Mouse (Mus musculus) megakaryocyte, adult 5-6 weeks (primary cell): Measurements from ENCODE around the gene Ptpn7. TPM values are rescaled to one million over a fixed set of nuclear protein-coding genes. Genes with fewer than 3 reads are reported as not detected.
"Not testable (repeated sequence)": the region's sequence is repeated elsewhere in the genome, so short reads cannot be mapped to it uniquely, and the experiment has no call there.

ENCODE experiments used
- ATAC-seq: 2 replicates; pipeline ENCODE4 v1.8.0; 2016; ENCODE audit warnings: mild to moderate bottlenecking, inconsistent platforms; ENCODE audit not compliant: poor library complexity, severe bottlenecking
- total RNA-seq, 2 experiments: library from RNA; stranded (forward) in 1 of 2; stranded (reverse) in 1 of 2; fragments of 153-499, 151-499 nt in 1 of 2; fragments of 221-1000, 200-1000 nt in 1 of 2; gene quantifications; 2 replicates each; pipeline versions ENCODE4 v1.2.3 to v1.2.4; 2015 to 2017

Ptpn7 gene
- 25.5 and 29.5 TPM in 2 replicates for total RNA-seq (2015)
- total RNA-seq (2017): 49.7 and 54.2 TPM in 2 replicates

- ATAC-seq: peak; percentile 73
These were observed at the start of gene Ptpn7 for GRCm38 (mm10) chr1:135132473-135132872. TSS of gene Ptpn7 (plus strand) at chr1:135132700.

GRCm38 (mm10) chr1:135083465-135083864 is 49.0 kb upstream of the Ptpn7 start:
- ATAC-seq: no peak

GRCm38 (mm10) chr1:135085296-135085871 is 47.1 kb upstream of the Ptpn7 start:
- peak; percentile 45; the same call in 1 of the 2 replicates for ATAC-seq

- ATAC-seq: no peak
These were observed 46.5 kb upstream of the Ptpn7 start for GRCm38 (mm10) chr1:135086015-135086414.

GRCm38 (mm10) chr1:135087414-135087813 is 45.1 kb upstream of the Ptpn7 start:
- ATAC-seq: no peak

GRCm38 (mm10) chr1:135089626-135090025 is 42.9 kb upstream of the Ptpn7 start:
- ATAC-seq: no peak

- ATAC-seq: peak; percentile 51
These were observed 41.6 kb upstream of the Ptpn7 start for GRCm38 (mm10) chr1:135090914-135091313.

- ATAC-seq: peak; percentile 62
These were observed 37.8 kb upstream of the Ptpn7 start for GRCm38 (mm10) chr1:135094723-135095122.

- peak; percentile 89 for ATAC-seq
These were observed 37.3 kb upstream of the Ptpn7 start for GRCm38 (mm10) chr1:135095189-135095588.

GRCm38 (mm10) chr1:135096312-135096711 is 36.2 kb upstream of the Ptpn7 start:
- no peak for ATAC-seq

- ATAC-seq: no peak
These were observed 35.1 kb upstream of the Ptpn7 start for GRCm38 (mm10) chr1:135097441-135097840.

- ATAC-seq: no peak
These were observed 34.1 kb upstream of the Ptpn7 start for GRCm38 (mm10) chr1:135098441-135098840.

GRCm38 (mm10) chr1:135100400-135100799 is 32.1 kb upstream of the Ptpn7 start:
- ATAC-seq: peak; percentile 37

GRCm38 (mm10) chr1:135105124-135105523 is 27.4 kb upstream of the Ptpn7 start, which contains the start of gene Lgr6:
TSS of gene Lgr6 (minus strand) at chr1:135105276.
- ATAC-seq: no peak

GRCm38 (mm10) chr1:135105951-135106350 is 26.5 kb upstream of the Ptpn7 start:
- ATAC-seq: peak; percentile 83

- ATAC-seq: no peak
These were observed 23.9 kb upstream of the Ptpn7 start for GRCm38 (mm10) chr1:135108611-135109010.

- peak; percentile 54; the same call in 1 of the 2 replicates for ATAC-seq
These were observed 22.4 kb upstream of the Ptpn7 start for GRCm38 (mm10) chr1:135110075-135110474.

GRCm38 (mm10) chr1:135111271-135111670 is 21.2 kb upstream of the Ptpn7 start:
- not testable (repeated sequence) for ATAC-seq

- peak; percentile 85 for ATAC-seq
These were observed 19.8 kb upstream of the Ptpn7 start for GRCm38 (mm10) chr1:135112661-135113060.

GRCm38 (mm10) chr1:135124573-135125363 is 7.7 kb upstream of the Ptpn7 start:
- ATAC-seq: no peak

GRCm38 (mm10) chr1:135125990-135126389 is 6.5 kb upstream of the Ptpn7 start:
- ATAC-seq: no peak

GRCm38 (mm10) chr1:135126443-135127027 is 6.0 kb upstream of the Ptpn7 start:
- ATAC-seq: no peak
